Mouse (Mus musculus) ES-CJ7 (cell line): ENCODE data around the gene Mast3.

Source experiments
- DNase-seq: peaks from one replicate; pipeline ENCODE4 v3.0.0; 2011; ENCODE audit warnings: low read depth, low spot score

Mast3 gene

DNA sequence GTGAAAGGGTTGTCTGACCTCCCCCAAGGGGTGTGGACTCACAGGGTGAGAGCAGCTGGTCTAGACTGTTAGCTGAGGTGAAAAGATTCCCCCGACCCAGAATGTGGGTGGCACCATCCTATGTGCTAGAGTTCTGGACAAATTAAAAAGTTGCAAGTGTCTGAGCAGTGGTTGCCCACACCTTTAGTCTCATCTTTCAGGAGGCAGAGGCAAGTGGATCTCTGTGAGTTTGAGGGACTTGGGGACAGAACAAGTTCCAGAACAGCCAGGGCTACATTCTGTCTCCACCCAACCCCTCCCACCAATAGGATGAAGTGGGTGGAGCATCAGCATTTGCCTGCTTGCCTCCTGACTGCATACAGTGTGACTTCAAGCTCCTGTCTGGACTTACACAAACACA is 42.7 kb downstream of the Mast3 start:
- peak; percentile 61 for DNase-seq

DNA sequence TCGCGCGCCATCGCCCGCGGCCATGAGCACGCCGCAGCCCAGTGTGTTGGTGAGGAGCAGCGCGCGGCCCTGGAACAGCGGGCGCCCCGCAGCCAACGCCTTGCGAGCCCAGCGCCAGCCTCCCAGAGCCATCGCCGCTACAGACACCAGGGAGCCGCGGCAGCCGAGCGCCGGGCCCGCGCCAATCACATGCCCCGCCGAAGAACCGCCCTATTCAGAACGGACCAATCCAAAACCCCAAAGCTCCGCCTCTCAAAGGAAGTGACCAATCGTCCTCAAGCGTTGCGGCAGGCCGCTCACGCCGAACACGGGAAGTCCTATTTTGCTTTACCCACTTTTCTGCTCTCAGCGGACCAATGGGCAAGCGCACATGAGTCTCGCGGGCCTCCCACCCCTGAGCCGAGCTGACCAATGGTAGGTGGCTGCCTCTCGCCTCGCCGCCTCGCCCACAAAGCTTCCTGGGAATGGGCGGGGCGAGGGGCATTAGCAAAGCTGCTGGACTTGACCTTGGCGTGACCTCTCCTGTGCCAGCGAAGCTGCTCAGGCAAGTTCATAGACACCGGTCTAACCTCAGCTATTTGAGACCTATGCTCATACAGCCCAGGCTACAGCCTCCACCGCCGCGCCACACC is 44.0 kb downstream of the Mast3 start, which contains the start of gene Mpv17l2:
Gene Mpv17l2 (minus strand): TSS at position 172 of the 632 bp plus-strand sequence.
- peak; percentile 100 for DNase-seq

DNA sequence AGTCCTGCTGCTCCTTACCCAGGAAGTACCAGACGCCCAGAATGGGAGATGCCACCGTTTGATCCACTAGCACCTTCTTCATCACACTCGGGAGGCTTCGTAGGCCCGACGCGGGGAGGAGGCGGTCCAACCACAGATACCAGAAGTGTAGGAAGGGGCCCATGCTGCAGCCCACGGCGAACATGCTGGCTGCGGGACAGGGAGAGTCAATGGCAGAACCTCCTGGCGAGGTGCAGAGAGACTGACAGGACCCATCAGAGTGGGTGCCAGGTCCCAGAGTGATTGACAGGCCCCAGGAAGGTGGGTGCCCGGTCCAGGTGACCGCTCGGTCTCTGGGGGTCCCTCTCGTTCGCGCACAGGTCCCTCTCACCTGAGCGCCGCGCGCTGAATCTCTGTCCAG is 44.5 kb downstream of the Mast3 start:
- no peak for DNase-seq

DNA sequence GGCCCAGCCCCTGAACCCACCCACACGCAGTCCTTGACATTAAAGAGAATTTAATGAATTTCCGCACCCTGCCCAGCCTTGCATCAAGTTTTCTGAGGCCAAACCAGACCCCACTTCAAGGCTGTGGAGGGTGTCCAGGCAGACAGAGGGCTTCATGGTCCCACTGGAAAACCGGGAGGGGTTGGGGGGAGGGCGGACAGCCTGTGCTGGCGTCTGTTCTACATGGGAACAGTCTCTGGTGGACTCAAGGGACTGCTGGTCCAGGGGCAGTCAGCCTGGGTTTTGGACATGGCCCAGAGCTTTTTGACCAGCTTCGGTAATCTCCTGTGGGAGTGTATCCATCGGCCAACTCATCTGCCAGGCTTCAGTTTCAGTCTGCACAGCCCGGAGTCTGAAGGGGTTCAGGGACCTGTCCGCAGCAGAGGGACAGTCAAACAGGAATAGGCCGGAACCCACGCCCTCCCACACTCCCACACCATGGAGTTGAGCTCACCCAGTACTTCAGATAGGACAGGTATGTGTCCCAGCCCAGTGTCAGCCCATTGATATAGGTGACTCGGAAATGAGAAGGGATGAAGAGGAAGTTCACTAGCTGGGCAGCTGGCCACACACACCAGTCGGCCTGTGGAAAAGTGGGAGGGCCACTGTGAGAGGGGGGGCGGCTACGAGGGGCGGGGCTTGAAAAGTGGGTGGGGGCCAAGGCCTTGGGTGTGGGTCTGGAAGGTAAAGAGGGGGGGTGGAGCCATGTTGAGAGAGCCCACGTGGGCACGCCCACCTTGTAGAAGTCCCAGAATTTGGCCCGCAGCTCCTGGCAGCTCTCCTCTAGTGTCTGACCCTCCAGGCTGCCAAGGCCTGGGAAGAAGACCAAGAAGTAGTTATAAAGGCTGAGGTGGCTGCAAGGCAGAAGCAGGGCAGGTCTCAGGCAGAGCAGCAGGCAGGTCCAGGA is 46.0 kb downstream of the Mast3 start:
- peak; percentile 78 for DNase-seq

DNA sequence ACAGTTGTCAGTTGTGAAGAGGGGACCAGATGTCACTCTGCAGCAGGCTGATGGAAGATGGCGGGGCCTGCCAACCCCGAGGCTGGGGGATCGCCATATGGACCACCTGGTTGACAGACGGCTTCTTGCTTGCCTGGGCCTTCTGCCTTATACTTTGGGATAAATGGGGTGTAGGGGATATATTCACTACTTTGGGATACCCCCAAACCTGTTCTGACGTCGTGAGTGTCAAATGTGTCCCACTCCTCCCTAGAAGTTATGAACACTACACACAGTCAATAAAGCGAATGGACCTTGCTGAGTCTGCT is 46.6 kb downstream of the Mast3 start:
- no peak for DNase-seq

DNA sequence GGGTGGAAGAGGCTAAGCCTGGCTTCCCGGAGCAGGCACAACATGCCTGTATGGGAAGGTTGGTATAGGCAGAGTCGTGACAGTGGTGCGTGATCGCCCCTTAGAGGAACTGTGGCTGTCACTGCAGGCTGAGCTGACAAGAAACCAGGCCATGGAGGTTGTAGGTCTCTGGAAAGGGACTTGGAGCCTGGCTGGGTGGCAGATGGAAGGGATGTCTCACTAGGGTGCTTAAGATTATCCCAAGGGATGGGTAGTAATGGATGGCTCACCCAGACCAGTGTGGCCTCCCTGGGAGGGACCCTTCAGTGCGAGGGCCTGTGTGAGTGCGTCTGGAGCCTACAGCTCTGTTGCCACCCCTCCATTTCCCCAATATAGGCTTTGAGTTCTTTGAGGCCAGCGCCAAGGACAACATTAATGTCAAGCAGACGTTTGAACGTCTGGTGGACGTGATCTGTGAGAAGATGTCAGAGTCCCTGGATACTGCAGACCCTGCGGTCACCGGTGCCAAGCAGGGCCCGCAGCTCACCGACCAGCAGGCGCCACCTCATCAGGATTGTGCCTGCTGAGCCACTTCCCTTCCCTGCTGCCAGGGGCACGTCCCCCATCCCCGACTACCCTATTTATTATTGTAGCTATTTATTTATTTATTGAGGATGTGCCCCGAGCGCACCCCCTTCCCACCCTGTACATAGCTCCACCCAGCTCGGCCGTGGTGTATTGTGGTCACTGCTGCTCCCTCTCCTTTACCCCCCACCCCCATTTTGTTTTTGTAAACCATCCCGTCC is 47.1 kb downstream of the Mast3 start:
- DNase-seq = peak; percentile 81

DNA sequence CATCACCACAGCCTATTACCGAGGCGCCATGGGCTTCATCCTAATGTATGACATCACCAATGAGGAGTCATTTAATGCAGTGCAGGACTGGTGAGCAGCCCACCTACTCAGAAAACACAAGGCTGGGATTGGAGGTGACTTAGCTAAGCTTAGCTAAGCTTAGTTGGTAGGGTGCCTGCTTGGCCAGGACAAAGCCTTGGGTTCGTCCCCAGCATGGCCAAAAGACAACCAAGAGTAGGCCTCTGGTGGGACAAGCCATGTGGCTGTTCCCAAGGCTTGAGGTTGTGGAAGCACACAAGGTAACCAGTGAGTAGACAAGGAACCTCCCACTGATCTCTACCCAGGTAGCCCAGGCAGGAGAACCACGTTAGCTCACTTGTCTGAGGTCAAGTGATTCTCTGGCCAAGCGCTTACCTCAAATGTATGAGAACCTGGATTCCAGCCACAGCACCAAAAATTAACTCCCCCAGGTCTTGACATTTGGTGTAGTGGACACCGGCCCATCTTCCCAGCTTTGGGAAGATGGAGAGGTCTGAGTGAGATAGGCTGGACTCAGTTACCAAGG is 48.3 kb downstream of the Mast3 start:
- DNase-seq = no peak

DNA sequence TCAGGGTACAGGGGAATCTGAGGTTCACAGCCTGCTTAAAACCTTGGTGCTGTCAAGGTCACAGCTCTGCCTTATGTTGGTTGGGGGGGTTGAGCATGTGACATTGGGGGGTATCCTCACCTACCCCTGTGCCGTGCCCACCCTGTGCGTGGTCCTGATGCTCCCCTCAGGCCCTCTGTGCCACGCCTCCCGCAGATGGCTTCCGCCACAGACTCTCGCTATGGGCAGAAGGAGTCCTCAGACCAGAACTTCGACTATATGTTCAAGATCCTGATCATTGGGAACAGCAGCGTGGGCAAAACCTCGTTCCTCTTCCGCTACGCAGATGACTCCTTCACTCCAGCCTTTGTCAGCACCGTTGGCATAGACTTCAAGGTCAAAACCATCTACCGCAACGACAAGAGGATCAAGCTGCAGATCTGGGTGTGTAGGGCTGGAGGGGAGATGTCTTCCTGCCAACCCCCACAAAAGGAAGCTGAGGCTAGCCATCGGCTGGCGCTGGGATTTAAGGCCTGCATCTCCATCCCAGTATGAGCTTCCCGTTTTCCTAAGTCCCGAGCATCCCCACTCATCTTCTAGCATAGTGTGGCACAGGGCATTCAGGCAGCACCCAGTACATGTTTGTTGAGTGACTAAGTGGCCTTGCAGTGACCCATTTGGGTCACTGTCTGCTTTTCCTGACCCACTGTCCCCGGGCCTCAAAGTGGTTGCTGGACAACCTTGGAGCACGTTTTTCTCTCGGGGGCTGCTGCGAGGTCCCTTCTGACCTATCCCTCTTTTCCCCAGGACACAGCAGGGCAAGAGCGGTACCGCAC is 49.0 kb downstream of the Mast3 start:
- DNase-seq = no peak

DNA sequence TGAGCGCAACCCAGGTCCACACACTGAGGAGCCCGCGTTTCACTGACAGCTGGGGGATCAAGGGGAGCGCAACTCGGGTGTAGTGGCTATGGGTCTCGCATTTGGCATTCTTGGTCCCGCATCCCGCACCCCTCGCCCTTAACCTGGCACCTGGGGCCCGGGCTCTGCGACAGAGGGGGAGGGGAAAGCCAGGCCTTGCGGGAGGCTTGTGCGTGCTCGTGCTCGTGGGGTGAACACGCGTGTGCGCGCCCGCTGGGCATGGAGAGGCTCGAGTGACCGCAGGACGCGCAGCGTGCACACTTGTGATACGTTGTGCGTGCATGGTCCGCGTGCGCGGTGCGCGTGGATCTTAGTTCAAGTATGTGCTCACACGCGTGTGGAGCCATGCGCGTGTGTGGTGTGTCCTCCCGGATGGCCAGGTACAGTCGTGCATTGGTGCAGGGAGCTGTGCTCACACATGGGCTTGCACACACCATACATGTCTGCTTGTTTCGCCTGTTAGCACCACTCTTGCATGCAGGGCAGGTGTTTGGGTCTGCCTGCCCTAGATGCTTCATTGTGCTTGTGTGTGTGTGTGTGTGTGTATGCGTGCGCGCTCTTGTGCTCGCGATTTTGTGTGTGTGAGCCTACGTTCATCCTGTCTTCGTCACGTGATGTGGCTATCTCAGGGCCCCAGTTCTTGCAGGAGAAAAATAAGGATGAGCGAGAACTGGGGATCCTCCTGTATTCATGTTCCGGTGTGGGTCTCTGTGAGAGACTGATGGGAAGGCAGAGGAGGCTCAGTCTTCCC is 49.8 kb downstream of the Mast3 start:
- no peak for DNase-seq

DNA sequence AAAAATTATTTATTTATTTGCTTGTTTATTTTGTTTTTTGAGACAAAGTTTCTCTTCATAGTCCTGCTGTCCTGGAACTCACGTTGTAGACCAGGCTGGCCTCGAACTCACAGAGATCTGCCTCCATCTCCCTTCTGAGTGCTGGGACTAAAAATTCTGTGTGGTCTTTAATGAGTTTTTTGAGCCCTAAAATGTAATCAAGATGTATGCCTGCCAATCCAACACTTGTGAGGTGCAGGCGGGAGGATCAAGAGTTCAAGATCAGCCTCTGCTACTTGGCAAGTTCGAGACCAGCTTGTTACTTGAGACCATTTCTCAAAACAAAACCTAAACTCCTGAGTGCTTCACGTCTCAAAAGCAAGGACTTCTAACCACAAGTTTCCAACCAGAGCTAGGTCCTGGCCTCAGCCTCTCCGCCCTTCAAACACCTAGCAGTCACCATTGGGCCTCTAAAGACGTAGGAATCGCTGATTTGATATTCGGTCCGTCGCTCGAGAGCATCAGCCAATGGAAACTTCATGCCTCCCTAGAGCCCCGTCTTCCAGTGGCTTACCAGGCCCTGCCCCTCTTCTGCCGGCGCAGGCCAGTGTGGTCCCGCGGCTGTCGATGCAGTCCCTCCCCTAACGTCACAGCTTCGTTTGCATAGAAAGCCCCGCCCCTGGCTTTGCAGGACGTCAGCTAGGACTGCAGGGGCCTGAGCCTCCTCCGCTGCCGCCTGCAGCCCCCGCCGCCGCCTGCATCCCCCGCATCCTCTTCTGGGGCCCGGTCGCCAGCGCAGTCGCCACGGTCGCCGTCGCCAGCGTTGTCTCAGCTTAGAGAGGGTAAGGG is 50.6 kb downstream of the Mast3 start, which contains the start of gene Rab3a:
Gene Rab3a (plus strand): TSS at position 637 of the 828 bp plus-strand sequence.
- DNase-seq = peak; percentile 99

DNA sequence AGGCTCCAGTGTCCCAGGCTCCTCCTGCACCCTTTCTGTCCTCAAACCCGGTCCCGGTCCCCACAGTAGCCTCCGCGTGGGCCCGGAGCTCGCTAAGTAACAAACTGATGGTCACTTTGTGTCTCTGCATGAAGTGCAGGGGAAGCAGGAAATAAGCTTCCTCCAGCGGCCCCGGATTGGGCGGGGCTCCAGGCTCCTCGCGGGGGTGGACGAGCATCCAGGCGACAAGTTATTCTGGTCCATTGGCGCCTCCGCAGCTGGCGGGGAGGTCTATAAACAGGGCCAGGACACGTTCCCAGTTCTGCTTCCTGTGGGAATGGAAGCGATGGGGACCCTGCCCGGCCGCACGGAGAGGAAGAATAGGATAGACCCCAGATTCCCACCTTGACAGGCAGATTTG is 51.7 kb downstream of the Mast3 start:
- no peak for DNase-seq

DNA sequence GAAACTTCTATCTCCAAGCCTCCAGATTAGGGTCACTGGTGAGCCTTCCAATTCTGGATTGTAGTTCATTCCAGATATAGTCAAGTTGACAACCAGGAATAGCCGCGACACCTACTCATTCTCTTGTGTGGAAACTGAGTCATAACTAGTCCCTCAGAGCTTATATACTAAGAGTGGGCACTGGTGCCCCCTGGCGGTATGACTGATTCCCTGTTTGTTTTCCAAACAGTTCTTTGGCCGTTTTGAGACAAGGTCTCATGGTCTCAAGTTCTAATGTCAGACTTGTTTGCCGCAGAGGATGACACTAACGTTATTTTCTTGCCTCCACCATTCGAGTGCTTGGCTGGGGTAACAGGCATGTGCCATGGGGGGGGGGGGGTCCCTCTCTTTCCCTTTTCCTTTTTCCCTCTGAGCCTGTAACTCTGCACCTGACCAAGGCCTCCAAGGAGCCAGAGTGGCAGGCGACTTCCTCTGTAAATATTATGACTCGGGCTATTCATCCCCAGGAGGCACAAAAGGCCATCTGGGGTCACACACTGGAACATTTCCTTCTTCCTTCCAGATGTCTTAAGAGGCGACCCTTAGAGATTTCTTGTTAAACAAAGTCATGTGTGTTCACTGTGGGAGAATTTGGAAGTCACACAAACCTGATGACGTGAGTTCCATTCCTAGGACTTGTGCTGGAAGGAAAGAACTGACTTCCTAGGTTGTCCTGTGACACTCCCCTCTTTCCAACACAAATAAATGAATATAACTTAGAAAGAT is 52.7 kb downstream of the Mast3 start:
- peak; percentile 84 for DNase-seq

DNA sequence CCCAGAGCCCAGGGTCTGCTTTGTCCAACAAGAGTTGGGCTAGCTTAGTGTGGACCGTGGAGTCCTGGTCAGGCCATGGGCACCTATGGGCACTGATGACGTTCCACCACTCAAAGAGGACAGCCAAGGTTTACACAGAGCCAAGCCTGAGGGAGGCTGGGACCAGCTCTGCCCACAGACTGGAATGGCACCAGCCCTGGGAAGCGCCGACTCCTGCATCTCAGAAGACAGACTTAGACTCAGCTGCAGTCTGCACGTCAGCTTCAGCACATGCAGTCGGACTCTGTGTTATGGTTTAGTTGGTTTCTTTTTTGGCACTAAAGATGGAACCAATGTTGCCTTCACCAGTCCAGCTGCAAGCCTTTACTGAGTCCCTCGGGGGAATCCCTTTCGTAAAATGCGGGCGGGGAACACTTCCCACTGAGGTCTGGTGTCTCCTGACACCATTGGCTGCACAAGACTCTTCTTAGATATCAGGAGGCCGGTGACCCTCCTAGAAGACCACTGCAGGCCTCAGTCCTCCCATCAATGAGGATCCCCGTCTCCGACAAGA is 54.6 kb downstream of the Mast3 start:
- DNase-seq = no peak

DNA sequence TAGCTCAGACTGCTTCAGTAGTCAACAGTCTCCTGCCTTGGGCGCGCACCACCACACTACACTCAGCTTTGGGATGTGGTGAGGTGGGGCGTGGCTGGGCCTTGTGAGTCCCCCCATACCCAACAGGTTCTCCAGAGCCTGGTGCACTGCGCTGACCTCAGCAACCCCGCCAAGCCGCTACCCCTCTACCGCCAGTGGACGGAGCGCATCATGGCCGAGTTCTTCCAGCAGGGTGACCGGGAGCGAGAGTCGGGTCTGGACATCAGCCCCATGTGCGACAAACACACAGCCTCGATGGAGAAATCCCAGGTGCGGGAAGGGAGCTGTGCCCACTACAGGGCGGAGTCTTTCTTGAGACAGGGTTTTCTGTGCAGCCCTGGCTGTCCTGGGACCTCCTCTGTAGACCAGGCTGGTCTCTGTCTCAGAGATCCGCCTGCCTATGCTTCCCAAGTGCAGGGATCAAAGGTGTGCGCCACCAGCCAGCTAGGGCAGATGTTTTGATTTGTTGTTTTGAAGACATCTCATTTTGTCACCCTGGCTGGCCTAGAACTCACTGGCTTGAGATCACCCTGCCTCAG is 55.7 kb downstream of the Mast3 start:
- no peak for DNase-seq

DNA sequence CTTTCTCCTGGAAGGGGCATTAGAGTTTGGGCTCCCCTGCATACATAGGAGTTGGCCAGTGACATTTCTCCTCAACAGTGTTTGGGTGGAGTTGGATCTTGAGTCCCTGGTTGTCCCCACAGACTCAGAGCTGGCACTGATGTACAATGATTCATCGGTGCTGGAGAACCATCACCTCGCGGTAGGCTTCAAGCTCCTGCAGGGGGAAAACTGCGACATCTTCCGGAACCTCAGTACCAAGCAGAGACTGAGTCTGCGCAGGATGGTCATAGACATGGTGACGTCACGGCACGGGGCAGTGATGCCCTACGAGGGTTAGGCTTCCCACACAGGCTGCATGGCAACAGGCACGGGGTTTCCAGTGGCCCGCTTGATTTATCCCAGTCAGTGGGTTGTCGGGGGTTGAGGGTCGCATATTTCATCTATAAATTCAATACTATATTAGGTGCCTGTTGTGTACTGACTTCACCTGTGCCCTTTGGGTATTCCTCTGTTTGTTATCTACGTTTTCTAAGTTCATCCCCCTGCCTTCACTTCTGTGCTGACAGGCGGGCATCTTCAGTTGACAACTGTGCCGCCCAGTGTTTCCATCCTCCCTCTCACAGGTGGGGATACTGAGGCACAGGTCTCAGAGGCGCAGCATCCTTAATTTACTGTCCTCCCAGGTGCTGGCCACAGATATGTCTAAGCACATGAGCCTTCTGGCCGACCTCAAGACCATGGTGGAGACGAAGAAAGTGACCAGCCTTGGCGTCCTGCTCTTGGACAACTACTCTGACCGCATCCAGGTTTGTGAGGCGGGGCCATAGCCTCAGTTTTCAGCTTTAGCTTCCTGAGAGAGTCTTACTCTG is 56.4 kb downstream of the Mast3 start:
- DNase-seq = no peak

DNA sequence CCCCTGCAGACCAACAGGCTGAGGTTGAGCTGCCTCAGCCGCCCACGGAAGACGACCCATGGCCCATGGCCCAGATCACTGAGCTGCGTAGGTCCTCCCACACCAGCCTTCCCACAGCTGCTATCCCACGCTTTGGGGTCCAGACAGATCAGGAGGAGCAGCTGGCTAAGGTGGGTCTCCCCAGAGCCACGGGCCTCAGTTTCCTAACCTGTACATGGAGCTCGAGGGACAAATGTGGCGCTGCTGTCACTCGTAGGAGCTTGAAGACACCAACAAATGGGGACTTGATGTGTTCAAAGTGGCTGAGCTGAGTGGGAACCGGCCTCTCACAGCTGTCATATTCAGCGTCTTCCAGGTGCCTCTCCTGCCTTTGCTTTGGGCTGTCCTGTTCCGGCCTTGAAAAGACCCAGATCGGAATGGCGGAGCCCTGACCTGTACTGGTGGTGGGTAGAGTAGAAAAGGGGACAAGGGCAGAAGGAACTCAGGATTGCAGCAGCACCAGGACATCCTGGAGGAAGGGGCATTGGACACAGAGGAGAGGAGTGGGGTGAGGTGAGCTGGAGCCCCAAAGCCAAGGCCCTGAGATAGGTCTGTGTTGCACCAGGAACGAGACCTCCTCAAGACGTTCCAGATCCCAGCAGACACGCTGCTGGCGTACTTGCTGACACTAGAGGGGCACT is 57.5 kb downstream of the Mast3 start:
- DNase-seq = no peak
